Mouse (Mus musculus) cortical plate, adult 2 months (tissue): Measurements from ENCODE around the gene Coro7.

ENCODE experiments used
- CTCF ChIP-seq: fragments of 200-500 bp; IDR thresholded peaks from 2 replicates; pipeline ENCODE4 v1.5.1; 2011; ENCODE audit warnings: mild to moderate bottlenecking, control low read depth, low read length; ENCODE audit not compliant: insufficient read depth; ENCODE audit errors: extremely low read depth
- POLR2A ChIP-seq: fragments of 200-500 bp; IDR thresholded peaks from 2 replicates; pipeline ENCODE4 v1.6.1; 2011; ENCODE audit warnings: mild to moderate bottlenecking, low read length, control low read depth; ENCODE audit not compliant: insufficient read depth; ENCODE audit errors: extremely low read depth

GRCm38 (mm10) chr16:4603453-4603837 is 76.1 kb downstream of the Coro7 start:
- TF ChIP-seq CTCF (no peak), POLR2A (no peak)
